ENCODE assay signal across 16 mouse cellular contexts in the genomic region with DNA sequence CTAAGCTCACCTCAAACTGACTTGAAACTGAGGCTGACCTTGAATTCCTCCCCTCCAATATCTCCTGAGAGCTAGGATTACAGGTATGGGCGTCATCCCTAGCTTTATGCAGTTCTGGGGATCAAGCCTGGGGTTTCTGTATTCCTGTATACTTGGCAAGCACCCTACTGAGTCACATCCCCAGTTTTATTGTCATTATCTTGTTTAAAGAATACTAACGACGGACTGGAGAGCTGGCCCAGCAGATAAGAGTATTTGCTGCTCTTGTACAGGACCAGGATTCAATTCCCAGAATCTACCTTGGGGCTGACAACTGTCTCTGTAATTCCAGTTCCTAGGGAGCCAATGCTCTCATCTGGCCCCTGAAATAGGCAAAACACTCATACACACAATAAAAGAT. TPM values are rescaled to one million over a fixed set of nuclear protein-coding genes. Genes with fewer than 3 reads are reported as not detected.
DNase-seq lines count a peak whose midpoint lies in the region; ATAC-seq lines count a peak whose summit lies in the region.
"Had no signal": no experiment of that assay in that cellular context is flagged by ENCODE, and none has a peak within 500 bp of the region (broad histone marks: within the 10 kb centered on the region; RNA-seq: fewer than 3 reads in every experiment).

No protein-coding gene starts in this region.

- no peaks in the 10 kb centered on the region for H3K9me3 ChIP-seq in liver, embryonic 12.5 days (replicated peaks)
- no peaks in the 10 kb centered on the region for H3K9me3 ChIP-seq in liver, embryonic 16.5 days (replicated peaks; ENCODE audit: control insufficient read depth, low read length)
- H3K9me3 ChIP-seq in forebrain, embryonic 14.5 days (replicated peaks; ENCODE audit: control insufficient read depth, low read length): no peaks in the 10 kb centered on the region
- H3K9me3 ChIP-seq: embryonic facial prominence, embryonic 10.5 days; forebrain, embryonic 13.5 days; heart, embryonic 12.5 days; hindbrain, embryonic 10.5 days had no signal

- peaks cover 54% of the 10 kb centered on the region for H3K4me1 ChIP-seq in liver, embryonic 12.5 days
- peaks cover 45% of the 10 kb centered on the region for H3K4me1 ChIP-seq in liver, embryonic 16.5 days (ENCODE audit: control insufficient read depth, low read depth, low read length)
- no peaks in the 10 kb centered on the region for H3K4me1 ChIP-seq in forebrain, embryonic 14.5 days (ENCODE audit: control insufficient read depth, insufficient read depth, low read length)
- H3K4me1 ChIP-seq: forebrain, embryonic 13.5 days; hindbrain, embryonic 10.5 days had no signal

- ATAC-seq in liver, embryonic 12.5 days: peak; percentile 68
- peak; percentile 47; the same call in 1 of the 2 replicates for ATAC-seq in liver, embryonic 16.5 days (ENCODE audit: low read depth)
- no peak for ATAC-seq in forebrain, embryonic 14.5 days
- ATAC-seq: forebrain, embryonic 13.5 days had no signal

- no peaks in the 10 kb centered on the region for H3K36me3 ChIP-seq in liver, embryonic 12.5 days
- no peaks in the 10 kb centered on the region for H3K36me3 ChIP-seq in liver, embryonic 16.5 days (ENCODE audit: control insufficient read depth, insufficient read depth)
- H3K36me3 ChIP-seq in forebrain, embryonic 14.5 days (ENCODE audit: control insufficient read depth, insufficient read depth, low read length): no peaks in the 10 kb centered on the region
- H3K36me3 ChIP-seq: embryonic facial prominence, embryonic 10.5 days; heart, embryonic 12.5 days; hindbrain, embryonic 10.5 days had no signal

- H3K4me3 ChIP-seq in liver, embryonic 12.5 days: no peak overlapping the region
- no peak overlapping the region for H3K4me3 ChIP-seq in liver, embryonic 16.5 days (ENCODE audit: low read depth, low read length)
- H3K4me3 ChIP-seq in forebrain, embryonic 14.5 days (ENCODE audit: low read depth, low read length): no peak overlapping the region
- H3K4me3 ChIP-seq: embryonic facial prominence, embryonic 10.5 days; forebrain, embryonic 13.5 days; gastrocnemius, adult 2 months; heart, embryonic 12.5 days; hindbrain, embryonic 10.5 days had no signal

- no peaks in the 10 kb centered on the region for H3K27me3 ChIP-seq in liver, embryonic 12.5 days (replicated peaks)
- no peaks in the 10 kb centered on the region for H3K27me3 ChIP-seq in liver, embryonic 16.5 days (ENCODE audit: control insufficient read depth, insufficient read depth, low read depth, low read length)
- H3K27me3 ChIP-seq in forebrain, embryonic 14.5 days (replicated peaks; ENCODE audit: control insufficient read depth, insufficient read depth, low read length): no peaks in the 10 kb centered on the region
- H3K27me3 ChIP-seq: heart, embryonic 12.5 days had no signal

- DNase-seq in liver: peak; percentile 41
- DNase-seq in thymus, postnatal 36 days: no peak
- DNase-seq in lung, postnatal 10 days: no peak
- DNase-seq in forebrain, embryonic 14.5 days (ENCODE audit: low spot score): no peak
- DNase-seq: adrenal gland, postnatal 14 days; cerebellum, adult 2 months; cerebellum, postnatal 10 days; gastrocnemius, adult 2 months; gastrocnemius, postnatal 25 days had no signal

- H3K4me2 ChIP-seq in liver, embryonic 12.5 days: peak overlapping the region; percentile 17
- peak overlapping the region; percentile 34; the same call in 1 of the 2 replicates for H3K4me2 ChIP-seq in liver, embryonic 16.5 days (ENCODE audit: low read depth, low read length)
- no peak overlapping the region for H3K4me2 ChIP-seq in forebrain, embryonic 14.5 days (ENCODE audit: low read length)
- H3K4me2 ChIP-seq: forebrain, embryonic 13.5 days; heart, embryonic 12.5 days; hindbrain, embryonic 14.5 days had no signal

- 13% methylated on average over 3 of the region's 3 CpGs for WGBS in liver, embryonic 12.5 days (ENCODE audit: insufficient replicate concordance)
- WGBS in liver, embryonic 16.5 days (ENCODE audit: insufficient replicate concordance): 15% methylated on average over 3 of the region's 3 CpGs
- WGBS in forebrain, embryonic 14.5 days: 44% methylated on average over 3 of the region's 3 CpGs

- peak overlapping the region; percentile 98 for H3K27ac ChIP-seq in liver, embryonic 12.5 days
- H3K27ac ChIP-seq in liver, embryonic 16.5 days (ENCODE audit: low read length): peak overlapping the region; percentile 83
- H3K27ac ChIP-seq in forebrain, embryonic 14.5 days (ENCODE audit: low read depth, low read length): no peak overlapping the region
- H3K27ac ChIP-seq: embryonic facial prominence, embryonic 10.5 days; forebrain, embryonic 13.5 days; hindbrain, embryonic 10.5 days; hindbrain, embryonic 14.5 days had no signal

- peak overlapping the region; percentile 47 for H3K9ac ChIP-seq in liver, embryonic 12.5 days
- peak overlapping the region; percentile 42; the same call in 1 of the 2 replicates for H3K9ac ChIP-seq in liver, embryonic 16.5 days (ENCODE audit: low read depth, low read length)
- H3K9ac ChIP-seq in forebrain, embryonic 14.5 days (ENCODE audit: low read length): no peak overlapping the region
- H3K9ac ChIP-seq: forebrain, embryonic 13.5 days; heart, embryonic 12.5 days; hindbrain, embryonic 14.5 days had no signal

RNA-seq across cellular contexts. Expression of a gene that starts 8.0 kb away (rescaled TPM):
- polyA plus RNA-seq in liver, embryonic 12.5 days (2016; fragmentation: Nextera tagmentation; extraction: Ambion mirVana): 92.8 and 95.2 TPM in 2 replicates
- polyA plus RNA-seq in liver, embryonic 16.5 days (2015; fragmentation: Nextera tagmentation; extraction: Ambion mirVana): 63.5 and 64.4 TPM in 2 replicates
- 66.2 and 84.2 TPM in 2 replicates for polyA plus RNA-seq in forebrain, embryonic 14.5 days (2014; fragmentation: Nextera tagmentation; extraction: Ambion mirVana)

RNA-seq across cellular contexts. Expression of a gene that starts 26.2 kb away (rescaled TPM):
- polyA plus RNA-seq in liver, embryonic 12.5 days (2016; fragmentation: Nextera tagmentation; extraction: Ambion mirVana): 0.35 and 0.37 TPM in 2 replicates
- 0.19 TPM in 2 replicates for polyA plus RNA-seq in liver, embryonic 16.5 days (2015; fragmentation: Nextera tagmentation; extraction: Ambion mirVana)
- 18.0 and 24.5 TPM in 2 replicates for polyA plus RNA-seq in forebrain, embryonic 14.5 days (2014; fragmentation: Nextera tagmentation; extraction: Ambion mirVana)

RNA-seq across cellular contexts. Expression of a gene that starts 33.2 kb away (rescaled TPM):
- not detected in 2 replicates for polyA plus RNA-seq in liver, embryonic 12.5 days (2016; fragmentation: Nextera tagmentation; extraction: Ambion mirVana)
- 0.85 TPM in 1 of 2 replicates, not detected in the other for polyA plus RNA-seq in liver, embryonic 16.5 days (2015; fragmentation: Nextera tagmentation; extraction: Ambion mirVana)
- polyA plus RNA-seq in forebrain, embryonic 14.5 days (2014; fragmentation: Nextera tagmentation; extraction: Ambion mirVana): not detected in 2 replicates
- polyA plus RNA-seq: cerebellum, adult 2 months; embryonic facial prominence, embryonic 10.5 days; forebrain, embryonic 13.5 days; heart, embryonic 12.5 days; hindbrain, embryonic 10.5 days; hindbrain, embryonic 14.5 days had no signal

RNA-seq across cellular contexts. Expression of a gene that starts 43.3 kb away (rescaled TPM):
- polyA plus RNA-seq in liver, embryonic 12.5 days (2016; fragmentation: Nextera tagmentation; extraction: Ambion mirVana): 0.36 and 0.39 TPM in 2 replicates
- 0.26 and 0.37 TPM in 2 replicates for polyA plus RNA-seq in liver, embryonic 16.5 days (2015; fragmentation: Nextera tagmentation; extraction: Ambion mirVana)
- polyA plus RNA-seq in forebrain, embryonic 14.5 days (2014; fragmentation: Nextera tagmentation; extraction: Ambion mirVana): 1.0 and 1.2 TPM in 2 replicates

RNA-seq across cellular contexts. Expression of a gene that starts 56.0 kb away (rescaled TPM):
- polyA plus RNA-seq in liver, embryonic 12.5 days (2016; fragmentation: Nextera tagmentation; extraction: Ambion mirVana): 27.9 and 30.8 TPM in 2 replicates
- 45.3 and 50.3 TPM in 2 replicates for polyA plus RNA-seq in liver, embryonic 16.5 days (2015; fragmentation: Nextera tagmentation; extraction: Ambion mirVana)
- polyA plus RNA-seq in forebrain, embryonic 14.5 days (2014; fragmentation: Nextera tagmentation; extraction: Ambion mirVana): 39.6 and 45.1 TPM in 2 replicates

Comparison
In these comparisons a context has a peak if more than half of its experiments do, and no peak if none do; other contexts are left out.
1. RNA of a gene that starts 26.2 kb away (polyA plus RNA-seq): 18.0 to 24.5 TPM in forebrain, embryonic 14.5 days; 0.35 to 0.37 TPM in liver, embryonic 12.5 days and 0.19 TPM in liver, embryonic 16.5 days; every median in the first group is over 10 times any median in the second.